Mouse (Mus musculus): ENCODE data around the gene Prss40. TPM values are rescaled to one million over a fixed set of nuclear protein-coding genes. Genes with fewer than 3 reads are reported as not detected.

The Prss40 gene
- total RNA-seq (2015) (not detected in 2 replicates), total RNA-seq (2017) (not detected in 2 replicates)

DNA sequence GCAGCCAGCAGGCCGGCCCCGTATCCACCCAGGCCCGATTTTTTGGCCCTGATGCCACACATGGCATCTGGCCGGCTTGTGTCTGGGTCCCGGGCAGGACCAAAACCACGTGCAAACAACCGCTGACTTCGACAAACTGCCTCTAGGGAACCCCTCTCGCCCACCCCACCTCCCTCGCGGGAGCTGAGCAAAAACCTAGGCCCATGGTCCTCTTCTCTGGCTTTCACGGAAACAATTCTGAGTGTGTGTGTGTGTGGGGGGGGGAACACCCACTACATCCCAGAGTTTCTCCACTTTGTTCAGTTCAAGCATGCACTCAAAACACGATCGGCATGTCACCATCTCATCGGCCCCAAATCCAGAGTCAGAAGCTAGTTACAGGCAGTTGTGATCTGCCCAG, at the start of gene Prss40:
TSS of gene Prss40 (minus strand) at position 101 of the 400 bp plus-strand sequence.
- no peak for ATAC-seq (ENCODE audit: poor library complexity, severe bottlenecking)

DNA sequence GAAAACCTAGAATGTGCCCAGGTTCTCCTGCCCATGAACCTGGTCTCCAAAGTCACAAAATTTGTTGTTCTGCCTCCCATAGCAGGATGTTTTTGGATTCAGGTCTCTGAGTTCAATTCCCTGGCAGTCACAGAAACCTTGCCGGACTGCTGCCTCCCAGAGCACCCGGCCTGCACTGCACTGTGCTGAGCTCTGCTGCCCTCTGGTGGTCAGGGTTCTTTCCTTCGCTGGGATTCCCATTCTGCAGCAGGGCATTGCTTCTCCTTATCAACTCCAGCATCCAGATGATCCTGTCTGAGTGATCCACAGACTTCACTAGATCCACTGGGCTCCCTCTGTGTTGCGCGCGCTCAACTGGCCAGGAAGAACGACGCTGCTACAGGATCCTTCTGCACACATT, 41.6 kb upstream of the Prss40 start:
- peak; percentile 83 for ATAC-seq (ENCODE audit: poor library complexity, severe bottlenecking)

DNA sequence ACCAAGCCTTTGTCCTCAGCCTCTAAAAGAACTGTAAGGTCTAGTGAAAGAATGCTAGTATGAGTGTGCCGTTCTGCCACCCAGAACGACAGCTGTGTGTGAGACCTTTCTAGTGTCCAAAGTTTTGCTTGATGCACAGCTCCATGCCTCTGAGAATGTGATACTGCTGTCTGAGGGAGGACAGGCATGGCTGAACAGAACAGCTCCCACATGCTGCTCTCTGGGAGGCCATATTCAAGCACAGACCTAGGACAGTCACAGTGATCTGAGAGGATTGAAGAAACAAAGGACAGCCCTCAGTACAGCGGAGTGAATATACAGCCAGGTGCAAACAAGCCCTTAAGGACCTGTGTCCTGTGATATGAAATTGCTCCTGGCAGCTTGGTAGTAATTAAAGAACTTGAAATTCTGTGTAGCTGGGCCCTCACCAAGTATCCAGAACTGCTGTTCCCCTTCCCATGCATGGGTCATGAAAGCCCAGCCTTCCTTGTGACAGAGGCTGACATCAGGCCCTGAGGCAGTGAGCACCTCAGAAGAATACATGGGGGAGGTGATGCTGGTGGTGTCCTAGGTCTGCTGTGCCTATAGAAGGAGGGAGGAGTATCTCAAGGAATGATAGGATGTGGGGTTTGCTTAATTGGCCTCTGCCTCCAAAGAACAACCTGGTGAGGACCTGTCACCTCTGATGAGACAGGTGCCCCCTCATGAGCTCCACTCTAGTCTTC, 40.7 kb upstream of the Prss40 start:
- no peak for ATAC-seq (ENCODE audit: poor library complexity, severe bottlenecking)

DNA sequence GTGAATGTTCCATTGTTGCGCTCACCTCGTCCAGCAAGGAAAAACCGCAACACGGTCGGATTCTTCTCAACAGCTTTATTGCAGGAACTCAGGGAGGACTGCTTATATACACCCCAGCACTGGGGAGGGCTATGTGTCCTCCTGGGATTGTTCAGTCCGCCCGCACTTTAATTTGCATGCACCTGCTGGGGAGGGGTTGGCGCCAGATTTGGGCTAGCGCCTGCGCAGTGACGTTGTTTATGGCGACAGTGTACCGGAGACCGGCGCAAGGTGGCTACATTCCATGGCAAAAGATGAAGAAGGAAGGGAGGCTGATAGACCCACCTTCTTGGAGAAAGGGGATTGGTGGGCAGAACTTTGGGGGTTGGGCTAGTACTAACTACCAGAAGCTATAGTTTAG, 39.3 kb upstream of the Prss40 start:
- ATAC-seq (ENCODE audit: poor library complexity, severe bottlenecking) = no peak

- no peak for ATAC-seq (ENCODE audit: poor library complexity, severe bottlenecking)
Observed at GRCm38 (mm10) chr1:34587298-34588096, 26.8 kb upstream of the Prss40 start.

DNA sequence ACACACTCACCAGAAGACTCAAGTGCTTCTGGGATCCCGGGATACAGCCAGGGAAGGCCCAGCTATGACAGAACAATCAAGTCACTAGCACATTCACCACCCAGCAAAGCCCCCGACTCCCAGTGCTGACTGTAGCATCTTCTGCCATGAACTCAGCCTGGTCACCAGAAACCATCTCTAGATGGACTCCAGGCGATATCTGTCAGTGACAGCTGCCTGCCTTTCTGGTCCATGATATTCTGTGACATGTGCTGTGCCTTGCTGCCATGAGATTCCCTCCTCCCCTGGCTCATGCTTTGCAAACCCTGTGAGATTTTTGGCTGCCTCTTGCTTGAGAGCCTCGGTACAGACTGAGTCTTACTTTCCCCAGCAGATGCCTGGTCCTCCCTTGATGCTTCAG, 24.0 kb upstream of the Prss40 start:
- no peak for ATAC-seq (ENCODE audit: poor library complexity, severe bottlenecking)

DNA sequence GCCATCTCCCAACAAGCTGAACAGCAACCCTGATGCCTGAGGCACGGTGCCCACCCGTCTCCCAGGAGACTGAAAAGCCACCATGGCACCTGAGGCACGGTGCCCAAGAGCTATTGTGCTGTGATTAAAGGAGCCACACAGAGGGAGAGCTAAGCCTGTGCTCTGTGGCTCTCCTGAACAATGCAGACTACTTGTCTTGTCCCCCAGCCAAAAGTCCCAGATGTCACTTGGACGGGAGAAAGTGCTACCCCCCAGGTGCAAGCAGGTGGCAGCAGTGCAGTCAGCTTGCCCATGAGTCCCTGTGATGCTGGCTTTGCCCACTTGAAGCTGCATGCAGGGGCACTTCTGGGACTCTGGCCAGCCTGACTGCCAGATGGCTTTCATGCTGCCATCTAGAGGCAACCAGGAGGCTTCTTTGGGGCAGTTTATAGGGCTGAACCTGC, 23.1 kb upstream of the Prss40 start:
- ATAC-seq (ENCODE audit: poor library complexity, severe bottlenecking) = no peak

DNA sequence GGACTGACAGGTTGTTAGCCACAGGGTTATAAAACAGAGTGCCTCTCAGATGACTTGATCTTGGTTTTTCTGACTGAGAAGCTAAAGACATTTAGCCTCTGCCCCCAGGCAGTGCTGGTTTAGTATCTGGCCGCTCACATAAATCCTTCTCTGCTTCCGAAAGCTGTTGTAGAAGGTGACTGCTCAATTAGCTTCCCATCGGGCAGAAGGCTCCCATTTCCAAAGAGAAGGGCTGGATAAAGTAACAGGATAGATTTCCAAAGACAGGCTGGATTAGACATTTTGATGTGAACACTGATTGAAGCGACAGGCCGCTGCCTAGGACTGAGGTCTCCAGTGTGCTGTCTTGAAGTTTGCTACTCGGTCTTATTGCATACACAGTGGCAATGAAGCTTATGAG, 21.5 kb upstream of the Prss40 start:
- ATAC-seq (ENCODE audit: poor library complexity, severe bottlenecking) = no peak

DNA sequence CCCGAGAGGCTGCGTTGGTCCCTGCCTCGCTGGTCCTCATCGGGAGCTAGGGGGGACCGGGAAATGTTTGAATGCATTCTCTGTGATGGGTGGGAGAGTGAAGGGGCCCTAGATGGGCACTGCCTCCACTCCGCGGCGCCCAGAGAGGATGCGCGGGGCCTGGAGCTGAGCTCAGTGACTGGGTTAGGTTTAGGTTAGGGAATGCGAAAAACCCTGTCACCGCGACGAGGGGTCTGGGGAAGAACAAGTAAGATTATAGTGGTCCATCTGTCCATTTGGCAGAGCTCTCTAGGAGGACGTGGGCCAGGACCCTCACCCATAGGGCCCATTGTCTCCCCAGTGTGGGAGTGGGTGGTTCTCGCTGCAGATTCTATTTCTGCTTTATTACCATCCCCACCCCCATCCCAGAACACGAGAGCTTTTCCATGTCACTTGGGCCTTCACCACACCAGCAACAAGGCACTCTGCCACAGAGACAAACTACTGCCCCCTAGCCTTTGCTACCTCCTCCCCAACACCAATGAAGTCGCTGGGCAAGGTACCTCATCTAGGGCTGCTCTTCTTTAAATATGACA, 19.1 kb upstream of the Prss40 start:
- ATAC-seq (ENCODE audit: poor library complexity, severe bottlenecking) = no peak

GRCm38 (mm10) chr1:34578851-34579781, 18.4 kb upstream of the Prss40 start, which contains the start of gene Amer3:
Amer3 (plus strand) TSS chr1:34579657.
- ATAC-seq (ENCODE audit: poor library complexity, severe bottlenecking) = peak; percentile 73

DNA sequence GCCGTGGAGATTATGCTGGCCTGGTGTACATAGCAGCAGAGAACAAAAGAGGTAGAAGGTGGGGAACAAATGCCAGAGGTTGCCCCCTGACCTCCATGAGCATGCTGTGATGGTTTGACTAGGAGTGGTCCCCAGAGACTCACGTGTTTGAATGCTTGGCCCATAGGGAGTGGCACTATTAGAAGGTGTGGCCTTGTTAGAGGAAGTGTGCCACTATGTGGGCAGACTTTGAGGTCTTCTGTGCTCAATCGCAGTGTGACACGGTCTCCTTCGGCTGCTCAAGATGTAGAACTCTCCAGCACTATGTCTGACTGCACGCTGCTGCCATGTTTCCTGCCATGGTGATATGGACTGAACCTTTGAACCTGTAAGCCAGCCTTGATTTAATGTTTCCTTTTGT, 12.5 kb upstream of the Prss40 start:
- ATAC-seq (ENCODE audit: poor library complexity, severe bottlenecking) = no peak; the same call in 1 of the 2 replicates

DNA sequence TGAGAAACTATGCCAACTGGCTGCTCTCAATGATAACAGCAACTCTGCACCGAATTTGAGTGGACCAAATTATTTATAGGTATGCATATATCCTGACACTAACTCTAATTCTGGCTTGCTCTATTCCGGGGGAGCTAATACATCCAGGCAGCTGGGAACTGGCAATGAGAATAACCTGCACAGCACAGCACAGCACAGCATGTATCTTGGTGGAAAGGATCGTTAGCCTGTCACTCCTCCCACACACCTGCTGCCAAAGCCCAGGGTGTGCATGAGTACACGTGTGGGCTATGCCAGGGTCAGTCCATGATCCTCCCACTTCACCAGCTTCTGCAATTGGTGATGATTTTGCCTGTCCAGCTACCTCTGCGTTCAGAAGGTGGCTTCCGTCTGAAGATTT, 10.7 kb upstream of the Prss40 start:
- no peak for ATAC-seq (ENCODE audit: poor library complexity, severe bottlenecking)

GRCm38 (mm10) chr1:34569876-34570275, 9.1 kb upstream of the Prss40 start:
- ATAC-seq (ENCODE audit: poor library complexity, severe bottlenecking) = no peak

GRCm38 (mm10) chr1:34568120-34568519, 7.4 kb upstream of the Prss40 start:
- ATAC-seq (ENCODE audit: poor library complexity, severe bottlenecking) = no peak

DNA sequence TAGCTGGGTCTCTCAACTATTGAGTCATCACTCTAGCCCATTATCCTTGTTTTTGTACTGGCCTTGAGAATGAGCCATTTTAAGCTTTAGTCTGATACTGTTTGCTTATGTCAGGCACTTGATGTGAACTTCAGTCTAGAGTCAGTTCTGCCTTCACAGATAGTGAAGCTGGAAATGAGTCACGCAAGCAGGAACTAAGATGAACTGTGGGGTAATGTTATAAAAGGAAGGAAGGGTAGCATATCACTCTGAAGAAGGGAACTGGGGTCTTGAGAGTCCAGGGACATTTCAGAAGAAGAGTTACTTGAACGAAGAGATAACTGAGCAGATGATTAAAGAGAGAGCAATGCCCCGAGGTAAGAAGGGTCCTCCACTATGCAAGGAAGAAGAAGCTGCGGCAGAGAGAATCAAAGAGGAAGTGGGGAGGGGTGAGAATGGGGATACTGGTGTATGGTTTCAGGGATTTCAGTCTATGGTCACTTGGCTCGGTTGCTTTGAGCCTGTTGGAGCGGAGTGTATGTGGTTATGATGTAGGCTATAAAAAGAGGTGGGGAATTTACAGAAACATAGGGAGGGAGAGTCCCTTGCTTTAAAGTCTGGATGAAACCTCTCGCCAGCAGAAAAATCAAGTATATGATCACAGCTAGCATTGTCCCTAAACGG, 3.8 kb upstream of the Prss40 start:
- 0 out of 2 replicates have a peak, but pooled peaks have one; percentile 24 for ATAC-seq (ENCODE audit: poor library complexity, severe bottlenecking)

GRCm38 (mm10) chr1:34554275-34554674, 6.5 kb downstream of the Prss40 start:
- ATAC-seq (ENCODE audit: poor library complexity, severe bottlenecking) = no peak

- no peak for ATAC-seq (ENCODE audit: poor library complexity, severe bottlenecking)
Observed at GRCm38 (mm10) chr1:34553690-34554089, 7.1 kb downstream of the Prss40 start.

DNA sequence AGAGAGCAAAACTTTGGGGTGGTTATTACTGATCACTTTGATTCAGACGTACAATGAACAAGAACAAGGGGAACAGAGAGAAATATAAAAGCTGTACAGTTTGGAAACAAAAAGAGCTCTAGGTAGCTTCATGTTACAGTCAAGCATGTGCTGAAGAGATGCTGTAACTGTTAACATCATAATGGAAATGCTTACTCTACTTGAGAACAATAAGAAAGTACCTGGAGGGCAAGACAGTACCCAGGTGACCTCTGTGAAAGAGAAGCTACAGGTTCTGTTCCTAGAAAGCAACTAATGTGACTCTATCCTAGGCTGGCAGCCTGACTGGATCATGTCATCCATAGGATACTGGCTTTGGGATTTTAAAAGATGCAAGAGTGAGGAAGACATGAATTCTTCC, 13.7 kb downstream of the Prss40 start:
- ATAC-seq (ENCODE audit: poor library complexity, severe bottlenecking) = no peak

DNA sequence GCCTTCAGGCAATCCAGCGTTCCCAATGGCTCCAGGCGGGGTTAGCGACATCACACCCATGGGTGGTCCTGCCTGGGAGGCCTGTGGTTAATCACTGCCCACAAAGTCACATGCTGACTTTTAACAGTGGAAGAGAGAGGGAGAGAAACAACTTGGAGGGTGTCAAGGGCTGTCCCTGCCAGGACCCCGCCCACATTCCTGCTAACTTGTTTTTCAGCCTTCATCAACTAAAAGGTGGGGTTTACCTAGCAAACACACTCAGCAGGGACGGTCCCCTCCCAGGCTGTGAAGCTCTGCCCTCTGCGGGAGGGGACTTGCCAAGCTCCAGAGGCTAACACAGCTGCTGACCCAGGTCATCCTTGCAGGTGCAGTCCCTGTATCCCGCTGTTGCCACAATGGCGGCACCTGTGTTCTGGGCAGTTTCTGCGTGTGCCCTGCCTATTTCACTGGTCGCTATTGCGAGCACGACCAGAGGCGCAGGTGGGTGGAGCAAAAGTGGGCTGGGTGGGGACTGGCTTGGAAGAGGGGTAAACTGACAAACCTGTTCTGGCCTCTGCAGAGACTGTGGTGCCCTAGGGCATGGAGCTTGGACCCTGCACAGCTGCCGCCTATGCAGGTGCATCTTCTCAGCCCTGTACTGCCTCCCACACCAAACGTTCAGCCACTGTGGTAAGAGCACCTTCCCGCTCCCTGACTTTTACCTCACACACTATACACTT, 23.8 kb downstream of the Prss40 start:
- ATAC-seq (ENCODE audit: poor library complexity, severe bottlenecking) = no peak
